Mouse (Mus musculus) midbrain, embryonic 16.5 days (tissue): ENCODE measurements at regions not wholly inside any gene's neighbourhood (a gene's known extent, or its start where the extent isn't known, plus 50 kb on each side); places are given as distances from the start of the nearest gene placed in this dataset.
"Not testable (repeated sequence)": the region's sequence is repeated elsewhere in the genome, so short reads cannot be mapped to it uniquely, and the experiment has no call there.

ENCODE experiments used
- ATAC-seq: fragments of 200-750 bp; cut with Nextera tagmentation; 2 replicates; pipeline ENCODE4 v1.8.0; 2017; ENCODE audit warnings: moderate TSS enrichment
- H3K27ac ChIP-seq: fragments of 300-500 bp; sonication (generic); 2 replicates; pipeline ENCODE4 v1.5.1; 2014; ENCODE audit warnings: mild to moderate bottlenecking, low read length, mixed read lengths
- H3K27me3 ChIP-seq: fragments of 300-500 bp; sonication (generic); 2 replicates; pipeline ENCODE4 v1.6.1; 2014; ENCODE audit warnings: low read depth, low read length, mixed read lengths; ENCODE audit not compliant: control insufficient read depth, insufficient read depth
- H3K36me3 ChIP-seq: fragments of 300-500 bp; sonication (generic); 2 replicates; pipeline ENCODE4 v1.6.1; 2014; ENCODE audit warnings: mild to moderate bottlenecking, low read length, moderate library complexity, mixed read lengths; ENCODE audit not compliant: control insufficient read depth, insufficient read depth
- H3K4me1 ChIP-seq: fragments of 300-500 bp; sonication (generic); 2 replicates; pipeline ENCODE4 v1.6.1; 2014; ENCODE audit warnings: mild to moderate bottlenecking, low read length, mixed read lengths; ENCODE audit not compliant: control insufficient read depth, insufficient read depth
- H3K4me2 ChIP-seq: fragments of 300-500 bp; sonication (generic); 2 replicates; pipeline ENCODE4 v1.6.1; 2014; ENCODE audit warnings: mild to moderate bottlenecking, low read length, mixed read lengths
- H3K4me3 ChIP-seq: fragments of 300-500 bp; sonication (generic); 2 replicates; pipeline ENCODE4 v1.5.1; 2014; ENCODE audit warnings: low read depth, mild to moderate bottlenecking, low read length, moderate library complexity, mixed read lengths
- H3K9ac ChIP-seq: fragments of 300-500 bp; sonication (generic); 2 replicates; pipeline ENCODE4 v1.6.1; 2014; ENCODE audit warnings: low read depth, low read length, mixed read lengths
- H3K9me3 ChIP-seq: fragments of 300-500 bp; sonication (generic); replicated peaks from 2 replicates; pipeline ENCODE4 v1.6.1; 2014; ENCODE audit warnings: mild to moderate bottlenecking, low read length, mixed read lengths; ENCODE audit not compliant: control insufficient read depth, poor library complexity, severe bottlenecking
- WGBS: fragments of 180-500 bp; shearing (Covaris S2); extraction: QIAGEN DNeasy Blood & Tissue Kit; methylation state at CpG from one replicate; pipeline ENCODE4 v1.1.7; 2014; 5-methylcytosine and 5-hydroxymethylcytosine counted together

GRCm38 (mm10) chr3:129412126-129412960 lies 79.8 kb upstream of the Enpep start:
- Histone ChIP-seq H3K4me3 (no peak overlapping the region), H3K9me3 (no peaks in the 10 kb centered on the region), H3K9ac (no peak overlapping the region), H3K36me3 (no peaks in the 10 kb centered on the region), H3K4me2 (no peak overlapping the region), H3K4me1 (no peaks in the 10 kb centered on the region), H3K27ac (no peak overlapping the region), H3K27me3 (no peaks in the 10 kb centered on the region)
- ATAC-seq = no peak
- WGBS = 77% methylated on average over 11 of the region's 11 CpGs

- H3K4me3 ChIP-seq = no peak overlapping the region
- 90% methylated on average over 8 of the region's 8 CpGs for WGBS
- no peaks in the 10 kb centered on the region for H3K9me3 ChIP-seq
- H3K36me3 ChIP-seq = no peaks in the 10 kb centered on the region
- no peak for ATAC-seq
- no peak overlapping the region for H3K9ac ChIP-seq
- no peak overlapping the region for H3K4me2 ChIP-seq
- H3K27ac ChIP-seq = no peak overlapping the region
- no peaks in the 10 kb centered on the region for H3K27me3 ChIP-seq
- no peaks in the 10 kb centered on the region for H3K4me1 ChIP-seq
Observed at GRCm38 (mm10) chr3:129412961-129413246, 80.4 kb upstream of the Enpep start.

- ATAC-seq = no peak
- Histone ChIP-seq H3K4me2 (no peak overlapping the region), H3K27ac (no peak overlapping the region), H3K27me3 (no peaks in the 10 kb centered on the region), H3K9me3 (no peaks in the 10 kb centered on the region), H3K4me1 (no peaks in the 10 kb centered on the region), H3K36me3 (no peaks in the 10 kb centered on the region), H3K9ac (no peak overlapping the region), H3K4me3 (no peak overlapping the region)
- WGBS = 87% methylated on average over 5 of the region's 5 CpGs
Observed at GRCm38 (mm10) chr3:129415656-129416055, 83.1 kb upstream of the Enpep start.

DNA sequence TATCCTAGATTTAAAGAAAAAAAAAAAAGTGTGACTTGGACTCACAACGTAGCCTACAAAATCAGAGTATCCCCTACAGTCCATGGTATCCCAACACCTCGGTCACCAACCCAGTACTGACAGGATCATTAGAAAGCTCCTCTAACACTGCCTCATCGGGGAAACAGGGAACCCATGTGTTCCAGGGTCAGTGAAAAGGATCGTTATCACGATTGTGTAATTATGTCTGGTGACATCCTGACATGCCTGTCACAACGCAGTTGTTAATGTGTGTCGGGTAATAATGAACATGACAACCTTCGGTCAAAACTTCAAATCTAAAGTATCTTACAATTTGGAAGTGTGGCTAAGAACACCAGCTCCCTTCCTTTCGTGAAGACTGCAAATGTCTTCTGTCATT lies 83.8 kb upstream of the Enpep start:
- no peaks in the 10 kb centered on the region for H3K4me1 ChIP-seq
- no peak overlapping the region for H3K27ac ChIP-seq
- H3K27me3 ChIP-seq = no peaks in the 10 kb centered on the region
- ATAC-seq = no peak
- no peaks in the 10 kb centered on the region for H3K36me3 ChIP-seq
- H3K4me3 ChIP-seq = no peak overlapping the region
- no peak overlapping the region for H3K9ac ChIP-seq
- H3K4me2 ChIP-seq = no peak overlapping the region
- 86% methylated on average over 9 of the region's 9 CpGs for WGBS
- no peaks in the 10 kb centered on the region for H3K9me3 ChIP-seq

- not testable (repeated sequence) for H3K9ac ChIP-seq, H3K4me1 ChIP-seq, H3K4me2 ChIP-seq, H3K27me3 ChIP-seq, H3K9me3 ChIP-seq, ATAC-seq, H3K4me3 ChIP-seq, H3K27ac ChIP-seq, H3K36me3 ChIP-seq
- WGBS = 55% methylated on average over 8 of the region's 10 CpGs
Observed at GRCm38 (mm10) chr3:129421620-129422239, 89.2 kb upstream of the Enpep start.

GRCm38 (mm10) chr3:129428750-129429149 lies 96.2 kb upstream of the Enpep start:
- H3K4me3 ChIP-seq = no peak overlapping the region
- peaks cover 2% of the 10 kb centered on the region; the same call in 1 of the 2 replicates for H3K4me1 ChIP-seq
- 64% methylated on average over 2 of the region's 2 CpGs for WGBS
- no peaks in the 10 kb centered on the region for H3K36me3 ChIP-seq
- H3K27ac ChIP-seq = 0 out of 2 replicates have a peak overlapping the region, but pooled peaks have one; percentile 46
- peak; percentile 56; the same call in 1 of the 2 replicates for ATAC-seq
- H3K9ac ChIP-seq = no peak overlapping the region
- no peak overlapping the region for H3K4me2 ChIP-seq
- no peaks in the 10 kb centered on the region for H3K9me3 ChIP-seq
- H3K27me3 ChIP-seq = no peaks in the 10 kb centered on the region

DNA sequence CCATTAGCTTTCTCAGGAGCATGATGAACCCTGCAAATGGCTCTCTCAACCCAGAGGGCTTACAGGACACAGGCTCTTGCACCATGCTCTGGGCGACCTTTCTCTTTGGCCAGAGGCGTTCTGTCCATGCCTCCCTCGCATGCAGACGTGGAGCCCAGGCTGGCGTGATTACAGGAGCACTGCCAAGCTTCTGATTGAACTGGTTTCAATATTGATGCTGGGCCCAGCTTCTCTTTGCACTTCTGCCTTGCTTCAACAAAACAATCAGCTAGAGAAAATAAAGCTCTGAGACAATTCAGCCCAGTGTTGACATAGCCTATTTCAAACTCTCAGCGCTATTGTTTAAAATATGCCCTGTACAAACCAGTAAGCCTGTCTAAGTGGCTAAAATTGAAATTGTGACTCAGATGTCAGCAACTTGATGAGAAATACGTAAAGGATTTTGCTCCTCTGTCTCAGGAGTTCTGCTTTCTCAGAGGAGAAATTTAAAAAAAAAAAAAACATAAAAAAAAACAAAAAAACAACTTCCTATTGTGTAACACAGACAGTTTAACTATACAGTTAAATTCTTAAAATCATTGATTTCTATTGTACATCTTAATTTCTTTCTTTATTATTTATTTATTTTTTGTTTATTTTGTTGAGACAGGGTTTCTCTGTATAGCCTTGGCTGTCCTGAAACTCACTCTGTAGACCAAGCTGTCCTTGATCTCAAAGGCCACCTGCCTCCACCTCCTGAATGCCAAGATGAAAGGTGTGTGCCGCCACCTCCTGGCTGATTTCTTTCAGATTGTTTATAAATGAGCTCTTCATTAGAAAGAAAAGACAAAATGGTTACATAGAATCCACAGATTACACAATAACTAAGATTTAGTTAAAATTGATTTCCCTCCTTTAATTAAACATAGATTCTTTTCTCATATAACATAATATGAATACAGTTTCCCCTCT lies 96.9 kb upstream of the Enpep start:
- no peaks in the 10 kb centered on the region for H3K27me3 ChIP-seq
- 47% methylated on average over 8 of the region's 8 CpGs for WGBS
- H3K36me3 ChIP-seq = no peaks in the 10 kb centered on the region
- no peaks in the 10 kb centered on the region for H3K9me3 ChIP-seq
- no peak overlapping the region for H3K4me2 ChIP-seq
- H3K4me1 ChIP-seq = peaks cover 2% of the 10 kb centered on the region; the same call in 1 of the 2 replicates
- peak; percentile 48; the same call in 1 of the 2 replicates for ATAC-seq
- H3K27ac ChIP-seq = 0 out of 2 replicates have a peak overlapping the region, but pooled peaks have one; percentile 46
- H3K4me3 ChIP-seq = no peak overlapping the region
- H3K9ac ChIP-seq = no peak overlapping the region

DNA sequence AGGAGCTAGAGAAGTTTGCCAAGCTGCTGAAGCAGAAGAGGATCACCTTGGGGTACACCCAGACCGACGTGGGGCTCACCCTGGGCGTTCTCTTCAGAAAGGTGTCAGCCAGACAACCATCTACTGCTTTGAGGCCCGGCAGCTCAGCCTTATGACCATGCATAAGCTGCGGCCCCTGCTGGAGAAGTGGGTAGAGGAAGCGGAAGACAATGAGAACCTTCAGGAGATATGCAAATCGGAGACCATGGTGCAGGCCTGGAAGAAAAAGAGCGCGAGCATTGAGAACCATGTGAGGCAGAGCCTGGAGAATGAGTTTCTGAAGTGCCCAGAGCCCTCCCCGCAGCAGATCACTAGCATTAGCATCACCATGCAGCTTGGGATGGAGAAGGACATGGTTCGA lies 98.1 kb upstream of the Elovl6 start:
- ATAC-seq = no peak
- no peak overlapping the region for H3K4me3 ChIP-seq
- 66% methylated on average over 11 of the region's 11 CpGs for WGBS

More for the DNA sequence above, 98.1 kb upstream of the Elovl6 start:
- no peak overlapping the region for H3K27ac ChIP-seq
- H3K27me3 ChIP-seq = no peaks in the 10 kb centered on the region
- H3K36me3 ChIP-seq = no peaks in the 10 kb centered on the region
- H3K4me2 ChIP-seq = no peak overlapping the region
- peaks cover 2% of the 10 kb centered on the region; the same call in 1 of the 2 replicates for H3K4me1 ChIP-seq
- peaks cover 5% of the 10 kb centered on the region; the same call in 1 of the 2 replicates for H3K9me3 ChIP-seq
- H3K9ac ChIP-seq = no peak overlapping the region
